Mouse (Mus musculus) E14TG2a.4 (cell line): ENCODE results near the gene Rnf43.

Experiments
- CTCF ChIP-seq: conservative IDR thresholded peaks from 2 replicates; pipeline ENCODE4 v1.5.1; 2014; ENCODE audit warnings: low read length
- POU5F1 ChIP-seq: IDR thresholded peaks from 2 replicates; pipeline ENCODE4 v1.6.1; 2014; ENCODE audit warnings: low read length, borderline replicate concordance

DNA sequence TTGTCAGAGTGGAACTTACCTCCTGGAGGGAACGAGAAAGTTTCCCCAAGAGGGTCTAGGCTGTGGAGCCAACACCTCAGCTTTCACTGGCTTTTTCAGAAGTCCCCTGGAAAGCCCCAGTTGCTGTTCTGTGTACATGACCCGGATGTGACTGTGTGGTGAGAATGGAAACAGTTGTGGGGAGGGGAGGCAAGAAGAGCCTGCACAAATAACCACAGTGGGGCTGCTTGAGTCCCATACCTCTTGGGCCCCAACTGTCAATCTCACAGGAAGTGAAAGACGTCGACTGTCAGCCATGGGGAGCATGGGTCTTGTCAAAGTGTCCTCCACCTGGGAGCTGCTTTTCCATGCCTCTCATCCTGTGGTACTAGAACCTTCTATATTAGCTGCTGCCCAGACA lies 82.4 kb downstream of the Rnf43 start:
- TF ChIP-seq CTCF (no peak), POU5F1 (no peak)
